27 mouse cellular contexts compared by ENCODE assay signal in the genomic region with DNA sequence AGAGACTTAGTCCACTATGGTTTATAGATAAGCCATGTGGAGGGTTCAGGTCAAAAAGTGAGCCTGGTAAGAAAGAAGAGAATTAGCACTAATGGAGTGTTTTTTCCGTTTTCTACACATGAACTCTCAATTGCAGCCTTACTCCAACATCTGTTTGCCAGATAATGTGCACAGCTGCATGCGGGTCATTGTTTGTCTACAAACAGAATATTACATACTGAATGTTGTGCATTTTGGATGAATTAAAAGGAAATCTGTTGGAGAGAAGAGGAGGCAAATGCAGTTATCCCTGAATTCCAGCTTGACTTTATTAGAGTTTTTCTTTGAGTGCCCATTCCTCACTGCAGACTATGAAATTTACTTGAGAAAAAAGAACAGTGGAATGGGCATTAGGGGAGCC.
"Had no signal": no experiment of that assay in that cellular context is flagged by ENCODE, and none has a peak within 500 bp of the region (broad histone marks: within the 10 kb centered on the region; RNA-seq: fewer than 3 reads in every experiment).

No protein-coding gene starts in this region.

- H3K27me3 ChIP-seq: heart, embryonic 13.5 days; heart, embryonic 15.5 days; hindbrain, embryonic 13.5 days; hindbrain, embryonic 15.5 days; kidney, embryonic 15.5 days; liver, embryonic 13.5 days; liver, embryonic 15.5 days had no signal

- H3K27ac ChIP-seq: heart, adult 2 months; heart, embryonic 13.5 days; heart, embryonic 15.5 days; hindbrain, embryonic 13.5 days; hindbrain, embryonic 15.5 days; hindbrain, postnatal 0 days; kidney, embryonic 15.5 days; kidney, postnatal 0 days; limb, embryonic 12.5 days; liver, embryonic 13.5 days; liver, embryonic 15.5 days had no signal

- DNase-seq: gastrocnemius, postnatal 14 days; gastrocnemius, postnatal 36 days; heart, adult 11 months; heart, adult 2 months; heart, postnatal 14 days; heart, postnatal 36 days; kidney, adult 11 months; kidney, adult 2 months; kidney, adult 9 months; kidney, postnatal 14 days; kidney, postnatal 36 days; layer of hippocampus, adult 9-11 months; layer of hippocampus, postnatal 36 days; liver; liver, embryonic 13.5 days had no signal

- H3K36me3 ChIP-seq: heart, embryonic 13.5 days; heart, embryonic 15.5 days; hindbrain, embryonic 13.5 days; hindbrain, embryonic 15.5 days; kidney, embryonic 15.5 days; limb, embryonic 12.5 days; liver, embryonic 13.5 days; liver, embryonic 15.5 days had no signal

- H3K4me1 ChIP-seq: heart, embryonic 13.5 days; heart, embryonic 15.5 days; hindbrain, embryonic 13.5 days; hindbrain, embryonic 15.5 days; liver, embryonic 13.5 days; liver, embryonic 15.5 days had no signal

- H3K4me2 ChIP-seq: heart, embryonic 11.5 days; heart, embryonic 13.5 days; heart, embryonic 15.5 days; hindbrain, embryonic 13.5 days; hindbrain, embryonic 15.5 days; kidney, embryonic 15.5 days; limb, embryonic 12.5 days; liver, embryonic 11.5 days; liver, embryonic 13.5 days; liver, embryonic 15.5 days had no signal

- H3K9me3 ChIP-seq: heart, embryonic 13.5 days; heart, embryonic 15.5 days; hindbrain, embryonic 13.5 days; hindbrain, embryonic 15.5 days; kidney, embryonic 15.5 days; limb, embryonic 12.5 days; liver, embryonic 13.5 days; liver, embryonic 15.5 days had no signal

- H3K4me3 ChIP-seq: heart, adult 2 months; heart, embryonic 13.5 days; heart, embryonic 15.5 days; hindbrain, embryonic 13.5 days; hindbrain, embryonic 15.5 days; kidney, embryonic 15.5 days; limb, embryonic 12.5 days; liver, embryonic 13.5 days; liver, embryonic 15.5 days had no signal

- ATAC-seq: hindbrain, postnatal 0 days; intestine, embryonic 16.5 days had no signal

- H3K9ac ChIP-seq: heart, embryonic 13.5 days; heart, embryonic 15.5 days; hindbrain, embryonic 13.5 days; hindbrain, embryonic 15.5 days; kidney, embryonic 15.5 days; limb, embryonic 12.5 days; liver, embryonic 13.5 days; liver, embryonic 15.5 days had no signal
